Mouse (Mus musculus) gastrocnemius, postnatal 25 days (tissue): ENCODE data around the gene Spata5. TPM values are rescaled to one million over a fixed set of nuclear protein-coding genes. Genes with fewer than 3 reads are reported as not detected.
"Not testable (repeated sequence)": the region's sequence is repeated elsewhere in the genome, so short reads cannot be mapped to it uniquely, and the experiment has no call there.

Experiments
- DNase-seq: peaks from one replicate; pipeline ENCODE4 v3.0.0; 2022
- total RNA-seq, 2 experiments: library from RNA; stranded (reverse); gene quantifications; 1 replicate in 1 of 2; 2 replicates in 1 of 2; pipeline ENCODE4 v1.2.3; 2021

Gene Spata5
- total RNA-seq, 2 experiments from 2014 or later = 7.7 to 10.0 TPM

DNA sequence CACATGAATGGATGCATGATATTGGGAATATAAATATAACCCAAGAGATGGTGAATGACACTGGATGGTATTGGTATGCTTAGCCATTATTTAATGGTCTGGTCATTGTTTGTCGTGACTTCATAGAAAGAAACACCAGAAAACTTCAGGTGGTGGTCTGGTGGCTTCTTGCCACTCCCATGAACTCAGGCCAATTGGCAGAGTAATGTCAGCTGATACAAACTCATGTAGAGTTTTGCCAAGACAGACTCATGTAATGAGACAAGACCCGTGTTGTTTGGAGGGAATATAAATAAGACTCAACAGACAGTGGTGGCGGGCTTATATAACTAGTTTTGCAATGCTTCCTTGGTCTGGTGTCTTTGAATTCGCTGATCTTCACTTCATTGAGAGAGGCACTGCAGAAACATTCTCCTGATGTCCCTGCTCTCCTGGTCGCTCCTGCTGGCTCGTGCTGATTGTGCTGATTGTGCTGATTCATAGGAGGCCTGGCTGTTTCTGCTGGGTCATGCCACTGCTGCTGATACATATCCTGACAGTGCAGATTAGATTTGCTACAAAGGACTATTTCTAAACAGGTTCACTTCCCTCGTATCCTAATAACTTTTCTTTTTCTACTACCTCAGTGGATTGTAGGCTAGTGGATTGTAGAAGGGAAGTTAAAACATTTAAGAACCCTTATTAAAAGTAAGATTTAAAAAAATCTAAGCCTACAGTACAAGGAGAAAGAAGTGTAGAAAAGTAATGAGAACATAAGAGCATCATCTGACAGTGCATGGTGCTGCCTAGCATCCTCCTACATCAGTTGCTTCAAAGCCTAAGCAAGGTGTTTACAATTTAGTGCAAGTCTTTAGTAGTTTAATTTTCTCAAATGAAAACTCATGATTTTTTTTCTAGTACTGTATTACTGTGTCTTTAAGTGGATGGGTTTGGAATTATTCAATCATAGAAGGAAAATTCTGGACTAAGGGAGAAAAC lies 90.6 kb downstream of the Spata5 start:
- no peak for DNase-seq

DNA sequence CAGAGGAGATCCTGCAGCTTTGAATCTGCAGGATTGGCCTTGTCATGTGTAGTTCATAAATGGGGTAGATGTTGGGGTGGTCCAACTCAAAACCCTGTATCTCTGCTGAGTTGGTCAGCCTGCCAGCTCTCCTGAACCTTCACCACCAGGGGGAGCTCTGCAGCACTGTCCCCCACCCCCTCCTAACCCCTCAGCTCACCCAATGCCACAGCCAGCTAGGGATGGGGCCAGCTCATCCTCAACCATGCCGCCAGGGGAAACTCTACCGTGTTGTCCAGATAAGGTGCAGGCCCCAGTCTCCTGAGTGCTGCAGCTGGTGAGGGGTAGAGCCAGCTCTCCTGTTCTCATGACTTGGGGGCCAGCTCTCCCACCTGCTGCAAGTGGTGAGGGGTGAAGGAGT lies 95.8 kb downstream of the Spata5 start:
- DNase-seq = peak; percentile 11

DNA sequence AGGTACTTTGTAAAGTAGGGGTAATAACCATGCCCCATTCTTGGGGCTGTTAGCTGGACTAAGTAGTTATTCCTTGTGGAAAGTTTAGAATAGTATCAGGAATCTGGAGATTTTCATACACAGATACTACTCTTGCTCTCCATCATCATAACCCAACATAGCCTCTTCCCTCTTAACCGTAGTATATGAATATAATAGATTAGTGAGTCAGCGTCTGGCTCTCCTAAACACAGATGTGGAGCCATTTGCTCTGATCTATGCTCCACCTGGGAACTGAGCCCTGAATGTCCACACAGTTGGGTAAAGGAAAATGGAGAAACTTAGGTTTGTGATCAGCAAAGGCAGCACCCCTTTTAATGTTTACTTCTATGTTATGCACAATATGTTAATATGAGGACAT lies 96.7 kb downstream of the Spata5 start:
- no peak for DNase-seq

DNA sequence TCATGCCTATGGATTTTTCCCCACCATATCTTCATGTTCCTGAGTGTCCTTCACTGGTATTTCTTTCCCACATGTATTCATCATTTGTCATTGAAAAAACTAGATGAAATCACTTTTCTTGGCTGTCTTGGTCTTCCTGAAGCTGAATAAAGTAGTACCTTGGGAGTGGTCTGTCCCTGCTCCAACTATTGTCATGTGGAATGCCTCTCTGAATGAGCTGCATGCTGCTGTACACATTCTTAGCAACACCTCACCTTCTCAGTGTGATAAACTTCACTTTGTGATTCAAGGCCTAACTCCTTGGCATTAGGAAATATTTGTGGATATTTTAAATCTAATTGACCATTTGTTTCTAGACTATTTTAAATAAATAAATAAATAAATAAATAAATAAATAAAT lies 98.9 kb downstream of the Spata5 start:
- no peak for DNase-seq

DNA sequence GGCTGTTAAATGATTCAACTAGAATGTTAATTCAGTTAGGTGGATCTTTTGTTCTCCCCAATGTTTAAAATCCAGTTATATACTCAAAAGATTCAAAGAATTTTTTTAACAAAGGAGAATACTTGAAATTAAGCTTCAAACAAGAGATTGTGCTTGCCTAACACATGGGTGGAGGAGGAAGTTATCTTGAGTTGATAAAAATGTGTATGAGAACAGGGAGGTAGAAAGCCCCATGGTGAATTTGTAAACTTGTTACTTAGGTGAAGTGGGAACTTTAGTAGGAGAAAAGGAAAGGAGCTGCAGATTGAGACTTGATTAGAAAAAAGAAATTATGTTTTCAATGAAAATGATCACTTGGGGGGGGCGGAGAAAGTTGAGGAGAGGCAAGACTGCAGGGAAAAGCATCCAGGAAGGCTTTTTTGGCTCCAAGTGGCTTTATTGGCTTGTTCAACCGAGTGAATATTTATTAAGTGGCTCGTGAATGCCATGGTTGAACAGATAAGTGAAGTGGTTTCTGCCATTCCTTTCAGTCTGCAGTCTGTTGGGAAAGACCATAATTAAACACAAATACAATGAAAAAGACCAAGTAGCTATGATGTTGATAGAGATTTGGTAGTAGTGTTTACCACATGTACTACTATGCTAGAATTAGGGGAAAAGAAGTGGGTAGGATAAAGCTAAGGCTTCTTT lies 100.8 kb downstream of the Spata5 start:
- no peak for DNase-seq

DNA sequence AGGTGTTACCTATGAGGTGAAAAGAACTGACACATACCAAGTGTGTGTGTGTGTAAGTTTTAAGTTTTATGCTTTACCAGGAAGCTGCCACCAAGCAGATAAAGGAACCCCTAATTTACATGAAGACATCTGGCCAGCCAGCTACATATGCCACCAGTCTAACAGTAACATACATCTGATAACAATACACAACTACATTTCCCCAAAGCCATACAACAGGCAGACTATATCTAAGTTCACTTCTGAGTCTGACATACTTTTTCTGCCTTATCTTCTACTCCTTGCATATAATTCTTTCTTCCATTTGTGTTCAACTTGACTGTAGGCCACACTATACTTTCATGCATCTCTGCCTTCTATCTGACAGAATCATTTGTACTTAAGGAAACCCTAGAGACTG lies 112.4 kb downstream of the Spata5 start:
- DNase-seq = no peak

DNA sequence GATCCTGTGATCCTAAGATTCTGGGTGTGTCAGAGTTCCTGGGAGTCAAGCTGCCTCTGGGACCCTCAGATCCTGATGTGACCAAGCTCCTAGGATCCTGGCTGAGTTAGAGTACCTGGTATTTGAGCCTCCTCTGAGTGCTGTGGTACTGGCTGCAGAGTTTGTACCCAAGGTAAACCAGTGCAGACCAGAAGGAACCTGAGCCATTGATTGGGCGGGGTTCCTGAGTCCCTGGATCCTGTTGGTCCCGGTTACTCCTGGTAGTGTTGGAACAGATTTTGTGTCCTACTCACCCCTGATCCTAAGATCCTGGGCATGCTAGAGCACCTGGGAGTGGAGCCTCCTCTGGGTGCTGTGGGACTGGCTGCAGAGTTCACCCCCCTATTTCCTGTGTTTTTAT lies 121.0 kb downstream of the Spata5 start:
- not testable (repeated sequence) for DNase-seq

DNA sequence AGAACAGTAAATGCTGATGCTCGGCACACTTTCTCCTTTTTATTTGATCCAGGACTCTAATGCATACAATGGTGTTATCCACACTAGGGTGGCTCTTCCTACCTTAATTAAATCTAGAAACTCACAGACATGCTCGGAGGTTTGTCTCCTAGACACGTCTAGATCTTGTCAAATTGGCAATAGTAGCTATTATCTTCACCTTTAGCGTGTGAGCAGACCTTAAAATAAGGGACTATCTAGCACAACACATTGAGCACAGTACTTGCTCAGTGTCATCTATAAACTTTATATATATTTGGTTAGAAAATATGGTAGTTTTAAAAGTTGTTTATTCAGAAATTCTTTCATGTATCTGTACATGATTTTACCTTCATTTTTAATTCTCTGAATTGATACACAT lies 126.7 kb downstream of the Spata5 start:
- DNase-seq = no peak

DNA sequence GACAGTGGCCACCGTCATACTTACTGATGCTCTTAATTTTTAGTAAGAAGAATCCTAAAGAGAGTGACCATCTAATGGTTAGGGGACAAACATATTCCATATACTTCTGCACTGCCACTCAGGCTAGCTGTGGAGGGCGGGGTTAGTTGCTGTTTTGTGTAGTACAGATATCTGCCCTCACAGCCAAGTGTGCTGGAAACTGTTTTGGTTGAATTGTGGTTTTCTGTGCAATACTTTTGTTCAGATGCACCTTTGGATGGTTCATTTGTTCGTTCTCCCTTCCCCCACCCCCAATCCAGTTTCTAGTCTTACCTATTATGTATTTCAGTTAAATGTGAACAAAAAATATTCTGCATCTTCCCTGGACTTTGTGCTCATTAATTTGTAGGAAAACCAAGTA lies 130.5 kb downstream of the Spata5 start:
- DNase-seq = no peak

DNA sequence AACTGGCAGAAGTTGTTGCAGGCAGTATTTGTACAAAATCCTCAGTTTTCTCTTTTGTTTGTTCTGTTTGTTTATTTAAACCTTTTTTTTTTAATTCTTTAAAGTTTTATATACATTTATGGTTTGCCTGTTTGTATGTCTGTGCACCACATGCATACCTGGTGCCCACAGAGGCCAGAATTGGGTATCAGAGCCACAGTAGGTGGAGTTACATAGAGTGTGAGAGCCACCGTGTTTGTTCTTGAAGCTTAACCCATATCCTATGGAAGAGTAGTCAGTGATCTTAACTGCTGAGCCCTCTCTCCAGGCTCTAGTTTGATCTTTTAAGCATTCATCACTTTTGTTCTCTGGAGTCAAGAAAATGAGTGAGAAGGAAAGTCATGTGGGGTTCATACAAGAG lies 130.9 kb downstream of the Spata5 start:
- no peak for DNase-seq

DNA sequence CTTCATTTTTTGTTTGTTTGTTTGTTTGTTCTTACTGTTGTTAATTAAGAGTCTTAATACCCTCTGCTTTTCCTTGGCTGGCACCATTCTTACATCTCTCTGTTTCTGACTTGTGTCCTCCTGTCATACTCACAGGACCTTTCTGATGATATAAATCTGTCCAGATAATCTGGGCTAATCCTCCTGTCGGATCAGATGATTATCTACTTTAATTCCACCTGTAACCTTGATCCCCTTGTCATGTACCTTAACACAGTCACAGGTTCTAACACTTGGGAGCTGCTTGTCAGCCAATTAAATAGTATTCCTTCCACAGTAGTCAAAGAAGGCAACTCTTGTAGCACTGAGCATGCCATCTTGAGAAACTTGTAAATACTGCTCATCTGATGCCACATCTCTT lies 131.8 kb downstream of the Spata5 start:
- DNase-seq = no peak

DNA sequence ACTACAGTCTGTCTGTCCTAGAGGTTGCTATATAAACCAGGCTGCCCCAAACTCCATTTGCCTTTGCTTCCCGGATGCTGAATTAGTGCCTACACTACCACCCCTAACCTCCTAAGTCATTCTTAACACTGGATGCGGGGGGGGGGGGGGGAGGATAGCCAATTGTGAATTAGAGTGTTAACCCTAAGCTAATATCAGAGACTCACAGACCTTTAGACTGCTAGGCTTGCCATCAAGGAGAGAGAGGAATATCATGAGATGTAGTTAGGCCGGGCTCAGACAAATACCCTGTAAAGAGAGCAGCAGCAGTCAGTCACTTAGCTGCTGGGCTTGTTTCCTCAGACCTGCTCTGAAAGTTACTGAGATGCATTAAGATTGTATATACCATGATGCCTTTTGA lies 132.5 kb downstream of the Spata5 start:
- DNase-seq = no peak

DNA sequence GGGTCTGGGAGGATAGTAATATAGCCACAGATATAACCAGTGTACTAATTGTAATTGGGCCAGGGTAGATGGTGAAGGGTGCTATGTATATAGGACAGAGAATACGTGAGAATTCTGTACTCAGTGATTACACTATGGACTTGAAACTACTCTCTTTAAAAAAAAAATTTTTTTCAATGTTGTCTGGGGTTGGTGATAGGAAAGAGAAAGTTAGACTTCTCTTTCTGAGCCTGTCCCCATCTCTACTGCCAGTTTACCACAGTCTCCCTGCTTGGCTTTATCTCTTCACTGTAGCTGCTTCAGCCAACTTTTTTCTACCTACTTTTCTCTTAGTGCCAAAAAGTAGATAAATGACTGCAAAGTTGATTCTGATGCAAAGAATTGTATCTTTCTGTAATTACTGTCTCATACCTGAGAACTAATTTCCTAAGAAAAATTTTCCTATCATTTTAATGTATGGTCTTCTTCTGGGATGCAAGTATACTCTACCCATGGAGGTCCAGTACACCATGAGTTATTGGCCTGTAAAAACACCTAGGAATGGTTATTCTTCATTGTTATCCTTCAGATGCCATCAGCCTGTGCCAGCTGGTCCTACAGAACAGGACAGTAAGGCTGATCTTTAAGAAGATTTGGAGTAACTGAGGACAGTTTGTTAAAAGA lies 133.8 kb downstream of the Spata5 start:
- no peak for DNase-seq

DNA sequence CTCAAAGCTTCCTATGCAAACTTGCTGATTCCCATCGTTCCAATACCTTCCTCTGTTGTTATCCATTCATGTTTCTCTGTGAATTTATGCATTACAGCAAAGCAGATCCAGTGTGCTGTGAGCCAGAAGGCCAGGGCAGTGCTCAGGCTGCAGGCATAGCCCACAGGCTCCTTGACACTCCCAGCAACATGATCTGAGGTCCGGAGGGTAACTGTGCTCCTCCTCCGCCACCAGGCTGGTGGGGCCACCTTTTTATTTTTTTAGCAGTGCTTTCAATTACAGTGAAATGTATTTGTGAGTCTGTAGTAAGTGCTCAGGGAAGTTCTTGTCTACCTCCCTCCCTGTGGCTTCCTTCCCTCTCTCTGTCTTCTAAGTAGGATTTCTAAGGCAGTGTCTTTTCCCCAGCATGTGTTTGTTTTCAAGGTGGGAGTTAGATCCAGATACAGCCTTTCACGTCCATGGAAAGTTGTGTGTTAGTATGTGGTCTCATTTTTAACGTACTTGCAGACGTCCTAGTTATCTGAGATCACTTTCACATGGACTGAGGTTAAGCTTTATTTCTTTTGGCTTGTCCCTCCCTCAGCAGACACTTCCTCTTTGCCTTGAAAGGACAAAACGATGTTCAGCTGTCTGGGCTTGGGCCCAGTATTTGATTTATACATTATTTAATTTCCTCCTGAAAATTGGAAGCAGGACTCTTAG lies 136.9 kb downstream of the Spata5 start:
- DNase-seq = no peak

DNA sequence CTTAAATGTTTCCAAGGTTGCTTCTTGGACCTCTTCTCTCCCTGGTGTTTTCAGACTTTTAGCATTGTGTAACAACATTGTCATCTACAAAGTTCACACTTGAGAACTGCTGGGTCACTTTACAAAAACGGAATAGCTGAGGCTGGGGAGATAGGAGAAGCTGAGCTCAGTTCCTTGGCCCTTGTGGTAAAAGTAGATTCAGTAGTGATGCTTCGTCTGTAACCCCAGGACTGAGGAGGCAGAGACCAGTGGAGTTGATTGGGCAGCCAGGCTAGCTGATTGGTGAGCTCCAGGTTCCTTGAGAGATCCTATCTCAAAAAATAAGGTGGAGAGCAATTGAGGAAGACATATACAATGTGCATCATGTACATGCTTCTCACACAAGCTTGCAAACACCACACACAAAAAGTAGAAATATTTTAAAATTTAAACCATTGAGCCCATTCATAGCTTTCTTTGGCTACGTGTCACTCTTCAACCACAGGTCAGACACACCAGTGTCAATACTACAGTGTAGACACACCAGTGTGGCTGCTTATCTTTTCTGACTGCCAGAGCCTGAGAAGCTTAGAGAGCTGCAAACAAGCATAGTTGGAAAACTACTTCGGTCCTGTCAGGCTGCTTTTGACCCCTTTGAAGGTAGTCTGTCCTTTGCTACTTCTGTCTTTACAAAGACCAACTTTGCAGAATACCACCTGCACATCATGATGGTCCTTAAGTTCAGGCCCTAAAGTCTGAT lies 138.2 kb downstream of the Spata5 start:
- DNase-seq = no peak

DNA sequence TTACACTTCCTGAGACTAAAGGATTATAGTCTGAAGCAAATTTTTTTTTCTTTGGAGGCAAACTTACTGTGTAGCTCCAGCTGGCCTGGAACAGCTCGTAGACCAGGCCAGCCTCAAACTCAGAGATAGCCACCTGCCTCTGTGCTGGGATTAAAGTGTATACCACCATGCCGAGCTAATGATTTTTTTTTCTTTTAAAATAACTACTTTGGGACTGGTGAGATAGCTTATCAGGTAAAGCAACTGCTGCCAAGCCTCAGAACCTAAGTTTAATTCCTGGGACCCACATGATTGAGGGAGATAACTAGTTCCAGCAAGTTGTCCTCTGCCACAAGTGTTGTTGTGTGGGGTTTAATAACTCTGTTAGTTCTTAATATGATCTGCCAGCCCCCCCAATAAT lies 139.6 kb downstream of the Spata5 start:
- DNase-seq = no peak

DNA sequence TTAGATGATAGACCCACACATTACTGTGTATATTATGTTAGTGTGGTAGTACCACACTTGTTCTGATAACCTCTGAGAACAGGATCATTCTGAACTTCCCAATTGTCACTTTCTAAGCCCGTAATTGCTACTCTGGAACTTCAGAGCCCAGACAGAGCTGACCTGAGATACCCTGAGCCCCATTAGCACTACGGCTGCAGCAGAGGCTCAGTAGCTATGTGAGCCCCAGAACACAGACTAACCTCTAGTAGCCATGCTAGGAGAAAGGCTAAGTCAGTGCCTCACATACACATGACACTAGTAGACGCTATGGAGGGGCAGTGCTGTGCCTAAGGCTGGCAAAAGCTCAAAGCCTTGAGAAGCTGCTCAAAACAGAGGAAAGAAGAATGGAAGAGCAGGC lies 141.8 kb downstream of the Spata5 start:
- no peak for DNase-seq

DNA sequence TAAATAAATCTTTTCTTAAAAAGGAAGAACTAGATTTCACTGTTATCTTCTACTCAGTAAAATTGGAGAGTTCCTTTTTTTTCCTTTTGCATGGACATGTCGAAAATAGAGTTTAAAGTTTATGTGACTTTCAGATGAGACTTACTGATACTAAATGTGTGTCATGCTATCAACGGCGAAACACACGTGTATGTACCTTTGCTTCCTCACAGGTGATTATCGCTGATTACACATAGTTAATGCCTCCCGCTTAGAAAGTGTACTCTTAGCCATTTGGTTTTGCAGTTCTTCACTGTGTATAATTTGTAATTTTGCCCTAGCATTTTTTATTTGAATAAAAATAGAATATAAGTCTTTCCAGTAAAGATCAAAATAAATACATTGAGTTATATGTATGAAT lies 146.4 kb downstream of the Spata5 start:
- no peak for DNase-seq

DNA sequence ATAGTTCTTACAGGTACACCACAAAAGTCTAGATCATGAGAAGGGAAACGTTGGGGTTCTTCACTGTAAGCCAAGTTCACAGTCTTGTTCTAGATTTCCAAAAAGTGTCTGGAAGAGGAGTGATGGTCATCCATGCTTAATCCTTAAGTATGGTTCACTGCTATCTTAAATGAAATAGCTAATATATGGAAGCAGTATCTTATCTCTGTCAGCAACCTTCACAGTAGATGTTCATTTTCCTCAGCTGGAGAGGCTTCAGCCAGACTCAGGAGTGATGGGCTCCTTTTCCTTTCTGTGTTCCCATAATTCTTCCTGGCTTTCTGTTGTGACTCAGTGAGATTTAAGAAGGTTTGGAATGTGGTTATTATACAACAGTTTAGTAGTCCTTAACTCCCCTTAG lies 147.8 kb downstream of the Spata5 start:
- DNase-seq = no peak

DNA sequence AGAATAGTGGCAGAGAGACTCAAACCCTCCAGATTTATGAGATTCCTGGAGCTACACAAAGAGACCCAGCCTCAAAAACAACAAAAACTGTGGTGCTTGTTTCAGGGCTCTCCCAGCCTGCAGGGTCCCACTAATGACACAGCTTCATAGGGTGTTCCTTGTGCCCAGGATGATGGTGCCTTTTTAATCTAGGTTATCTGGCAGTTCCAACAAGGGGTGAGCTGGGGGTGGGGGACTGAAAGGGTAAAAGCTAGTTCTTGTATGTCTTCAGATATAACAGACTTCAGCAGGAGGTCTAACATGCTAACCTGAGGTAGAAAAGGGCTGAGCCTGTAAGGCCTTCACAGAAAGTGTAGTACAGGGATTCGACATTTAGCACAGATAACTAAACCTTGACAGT lies 149.1 kb downstream of the Spata5 start:
- DNase-seq = no peak

DNA sequence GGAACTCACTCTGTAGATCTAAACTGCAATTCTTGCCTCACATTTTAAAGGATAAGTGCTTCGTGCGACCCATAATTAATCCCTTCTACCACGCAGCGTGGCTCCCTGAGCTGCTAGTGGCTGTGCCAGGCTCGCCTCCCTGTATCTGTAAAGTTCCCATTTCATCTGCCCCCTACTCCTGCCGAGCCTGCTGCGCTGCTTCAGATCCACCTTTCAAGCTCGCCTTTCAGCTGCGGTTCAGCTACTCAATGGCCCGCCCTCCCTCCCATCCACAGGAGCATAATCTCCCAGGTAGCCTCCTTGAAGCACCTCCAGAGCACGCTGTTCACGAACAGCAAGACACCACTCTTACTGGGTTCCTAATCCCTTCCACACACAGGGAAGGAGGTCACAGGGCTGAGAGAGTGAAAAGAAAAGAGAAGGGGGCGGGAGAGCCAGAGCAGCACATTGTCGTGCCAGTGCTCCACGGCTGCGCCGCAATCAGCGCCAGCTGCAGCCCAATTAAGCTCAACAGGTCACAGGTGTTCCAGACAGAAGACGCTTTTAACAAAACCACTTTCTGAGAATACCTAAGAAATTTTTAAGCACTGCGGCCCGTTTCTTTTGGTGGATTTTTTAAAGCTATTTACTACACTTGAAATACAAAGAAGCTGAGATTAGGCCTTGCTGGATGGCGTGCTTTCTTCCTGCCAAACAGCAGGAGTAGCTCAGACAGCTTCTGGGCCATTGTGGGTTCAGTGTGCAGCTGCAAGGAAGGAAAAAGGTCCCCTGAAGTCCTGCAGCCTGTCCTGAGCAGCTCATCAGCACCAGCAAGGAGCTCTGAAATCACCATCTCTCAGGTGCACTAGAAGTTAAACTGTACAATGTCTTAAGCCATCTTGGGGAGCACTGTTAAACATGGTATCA lies 150.2 kb downstream of the Spata5 start:
- no peak for DNase-seq
